Mouse (Mus musculus) hindbrain, embryonic 10.5 days (tissue): ENCODE measurements around the gene Lemd1. TPM values are rescaled to one million over a fixed set of nuclear protein-coding genes. Genes with fewer than 3 reads are reported as not detected.
"Not testable (repeated sequence)": the region's sequence is repeated elsewhere in the genome, so short reads cannot be mapped to it uniquely, and the experiment has no call there.

Experiments used
- DNase-seq: peaks from one replicate; pipeline ENCODE4 v3.0.0-alpha.2; 2017; ENCODE audit warnings: low spot score
- H3K27ac ChIP-seq: fragments of 300-500 bp; sonication (generic); 2 replicates; pipeline ENCODE4 v1.5.1; 2016; ENCODE audit warnings: mild to moderate bottlenecking, moderate library complexity
- H3K27me3 ChIP-seq: fragments of 300-500 bp; sonication (generic); 2 replicates; pipeline ENCODE4 v1.6.1; 2016; ENCODE audit warnings: mild to moderate bottlenecking; ENCODE audit not compliant: poor library complexity, insufficient read depth, severe bottlenecking
- H3K36me3 ChIP-seq: fragments of 300-500 bp; sonication (generic); 2 replicates; pipeline ENCODE4 v1.6.1; 2016; ENCODE audit warnings: mild to moderate bottlenecking, moderate library complexity
- H3K4me1 ChIP-seq: fragments of 300-500 bp; sonication (generic); replicated peaks from 2 replicates; pipeline ENCODE4 v1.6.1; 2016; ENCODE audit warnings: mild to moderate bottlenecking
- H3K4me3 ChIP-seq: fragments of 300-500 bp; sonication (generic); 2 replicates; pipeline ENCODE4 v1.5.1; 2016; ENCODE audit warnings: mild to moderate bottlenecking, moderate library complexity
- H3K9me3 ChIP-seq: fragments of 300-500 bp; sonication (generic); 2 replicates; pipeline ENCODE4 v1.6.1; 2016; ENCODE audit warnings: mild to moderate bottlenecking, moderate library complexity
- WGBS: fragments of 180-500 bp; shearing (Covaris S2); methylation state at CpG from one replicate; pipeline ENCODE4 v1.1.7; 2016; 5-methylcytosine and 5-hydroxymethylcytosine counted together
- polyA plus RNA-seq: library from polyadenylated mRNA; unstranded; fragments of >200 nt; fragmentation: Nextera tagmentation; extraction: Ambion mirVana; gene quantifications from 2 replicates; pipeline ENCODE4 v1.2.1, GENCODE M21; 2016

The Lemd1 gene
- polyA plus RNA-seq, 1 experiment from 2014 or later = 7.7 TPM

GRCm38 (mm10) chr1:132271237-132271636 is 80.0 kb downstream of the Lemd1 start:
- H3K27me3 ChIP-seq = no peaks in the 10 kb centered on the region
- peaks cover 27% of the 10 kb centered on the region for H3K4me1 ChIP-seq
- whole genome bisulfite sequencing = 68% methylated on average over 3 of the region's 3 CpGs
- no peaks in the 10 kb centered on the region for H3K36me3 ChIP-seq
- DNase-seq = no peak
- H3K27ac ChIP-seq = no peak overlapping the region
- no peak overlapping the region for H3K4me3 ChIP-seq
- H3K9me3 ChIP-seq = no peaks in the 10 kb centered on the region

GRCm38 (mm10) chr1:132276694-132277093 is 85.5 kb downstream of the Lemd1 start:
- Histone ChIP-seq H3K9me3 (no peaks in the 10 kb centered on the region), H3K36me3 (no peaks in the 10 kb centered on the region), H3K4me3 (no peak overlapping the region), H3K27ac (no peak overlapping the region), H3K27me3 (no peaks in the 10 kb centered on the region), H3K4me1 (peaks cover 12% of the 10 kb centered on the region)
- DNase-seq = no peak
- 77% methylated on average over 3 of the region's 3 CpGs for WGBS

GRCm38 (mm10) chr1:132277124-132277523 is 85.9 kb downstream of the Lemd1 start:
- Histone ChIP-seq H3K9me3 (no peaks in the 10 kb centered on the region), H3K27ac (no peak overlapping the region), H3K27me3 (no peaks in the 10 kb centered on the region), H3K36me3 (no peaks in the 10 kb centered on the region), H3K4me3 (no peak overlapping the region), H3K4me1 (peaks cover 17% of the 10 kb centered on the region)
- no peak for DNase-seq
- 82% methylated on average over 6 of the region's 6 CpGs for WGBS

- WGBS = 82% methylated on average over 6 of the region's 6 CpGs
- H3K4me3 ChIP-seq, DNase-seq, H3K27me3 ChIP-seq, H3K9me3 ChIP-seq, H3K36me3 ChIP-seq, H3K27ac ChIP-seq: not testable (repeated sequence)
- peaks cover 38% of the 10 kb centered on the region for H3K4me1 ChIP-seq
Observed at GRCm38 (mm10) chr1:132280636-132281035, 89.4 kb downstream of the Lemd1 start.

- Histone ChIP-seq H3K4me3 (0 out of 2 replicates have a peak overlapping the region, but pooled peaks have one; percentile 9), H3K27me3 (peaks cover 17% of the 10 kb centered on the region), H3K4me1 (peaks cover 40% of the 10 kb centered on the region), H3K36me3 (no peaks in the 10 kb centered on the region), H3K27ac (peak overlapping the region; percentile 81), H3K9me3 (no peaks in the 10 kb centered on the region)
- 10% methylated on average over 8 of the region's 8 CpGs for WGBS
- DNase-seq = no peak
Observed at GRCm38 (mm10) chr1:132281523-132282176, 90.4 kb downstream of the Lemd1 start.

GRCm38 (mm10) chr1:132282177-132282536 is 90.9 kb downstream of the Lemd1 start:
- DNase-seq = no peak
- Histone ChIP-seq H3K36me3 (no peaks in the 10 kb centered on the region), H3K27me3 (peaks cover 17% of the 10 kb centered on the region), H3K4me1 (peaks cover 40% of the 10 kb centered on the region), H3K27ac (peak overlapping the region; percentile 81), H3K4me3 (no peak overlapping the region), H3K9me3 (no peaks in the 10 kb centered on the region)
- 84% methylated on average over 2 of the region's 2 CpGs for WGBS

GRCm38 (mm10) chr1:132283018-132283417 is 91.8 kb downstream of the Lemd1 start:
- WGBS = 44% methylated on average over 13 of the region's 13 CpGs
- H3K4me1 ChIP-seq = peaks cover 49% of the 10 kb centered on the region
- H3K9me3 ChIP-seq = no peaks in the 10 kb centered on the region
- H3K27me3 ChIP-seq = peaks cover 17% of the 10 kb centered on the region
- H3K36me3 ChIP-seq = no peaks in the 10 kb centered on the region
- DNase-seq = no peak
- no peak overlapping the region for H3K4me3 ChIP-seq
- peak overlapping the region; percentile 81 for H3K27ac ChIP-seq

GRCm38 (mm10) chr1:132286735-132287134 is 95.5 kb downstream of the Lemd1 start:
- Histone ChIP-seq H3K4me3 (no peak overlapping the region), H3K36me3 (no peaks in the 10 kb centered on the region), H3K4me1 (peaks cover 73% of the 10 kb centered on the region), H3K27ac (peak overlapping the region; percentile 60; the same call in 1 of the 2 replicates), H3K27me3 (peaks cover 28% of the 10 kb centered on the region), H3K9me3 (no peaks in the 10 kb centered on the region)
- DNase-seq = no peak
- 85% methylated on average over 1 of the region's 1 CpGs for WGBS

GRCm38 (mm10) chr1:132287445-132287844 is 96.2 kb downstream of the Lemd1 start:
- H3K27ac ChIP-seq = 0 out of 2 replicates have a peak overlapping the region, but pooled peaks have one; percentile 46
- H3K9me3 ChIP-seq = no peaks in the 10 kb centered on the region
- peaks cover 73% of the 10 kb centered on the region for H3K4me1 ChIP-seq
- DNase-seq = no peak
- WGBS = 83% methylated on average over 2 of the region's 2 CpGs
- H3K36me3 ChIP-seq = no peaks in the 10 kb centered on the region
- no peak overlapping the region for H3K4me3 ChIP-seq
- peaks cover 28% of the 10 kb centered on the region for H3K27me3 ChIP-seq

- WGBS = 13% methylated on average over 11 of the region's 11 CpGs
- no peak for DNase-seq
- Histone ChIP-seq H3K4me1 (peaks cover 73% of the 10 kb centered on the region), H3K27ac (0 out of 2 replicates have a peak overlapping the region, but pooled peaks have one; percentile 17), H3K27me3 (peaks cover 28% of the 10 kb centered on the region), H3K4me3 (no peak overlapping the region), H3K36me3 (no peaks in the 10 kb centered on the region), H3K9me3 (no peaks in the 10 kb centered on the region)
Observed at GRCm38 (mm10) chr1:132287991-132288451, 96.8 kb downstream of the Lemd1 start.

GRCm38 (mm10) chr1:132289965-132290364 is 98.7 kb downstream of the Lemd1 start:
- Histone ChIP-seq H3K9me3 (no peaks in the 10 kb centered on the region), H3K36me3 (no peaks in the 10 kb centered on the region), H3K27me3 (peaks cover 30% of the 10 kb centered on the region), H3K4me1 (peaks cover 71% of the 10 kb centered on the region), H3K27ac (peak overlapping the region; percentile 81), H3K4me3 (no peak overlapping the region)
- no peak for DNase-seq
- 71% methylated on average over 6 of the region's 6 CpGs for WGBS

- DNase-seq = peak; percentile 52
- Histone ChIP-seq H3K9me3 (no peaks in the 10 kb centered on the region), H3K36me3 (no peaks in the 10 kb centered on the region), H3K27me3 (peaks cover 34% of the 10 kb centered on the region), H3K4me1 (peaks cover 76% of the 10 kb centered on the region), H3K4me3 (no peak overlapping the region), H3K27ac (peak overlapping the region; percentile 81)
- WGBS = 31% methylated on average over 11 of the region's 11 CpGs
Observed at GRCm38 (mm10) chr1:132290921-132291675, 99.9 kb downstream of the Lemd1 start.

GRCm38 (mm10) chr1:132291706-132292105 is 100.5 kb downstream of the Lemd1 start:
- no peak overlapping the region for H3K4me3 ChIP-seq
- no peak for DNase-seq
- no peaks in the 10 kb centered on the region for H3K36me3 ChIP-seq
- no peaks in the 10 kb centered on the region for H3K9me3 ChIP-seq
- peak overlapping the region; percentile 81 for H3K27ac ChIP-seq
- 46% methylated on average over 4 of the region's 4 CpGs for WGBS
- H3K27me3 ChIP-seq = peaks cover 36% of the 10 kb centered on the region
- H3K4me1 ChIP-seq = peaks cover 76% of the 10 kb centered on the region
